Mouse (Mus musculus): ENCODE results near the gene Crtap.

GRCm38 (mm10) chr9:114388701-114389370 is 1.6 kb downstream of the Crtap start:
- TF ChIP-seq POLR2A (IDR thresholded peaks at IDR 0.05; ENCODE audit: insufficient read depth, low read length) (no peak), CTCF (IDR thresholded peaks at IDR 0.05; ENCODE audit: low read depth, low read length) (no peak)

Measured in ES-Bruce4 (cell line).